Mouse (Mus musculus): ENCODE measurements around the gene Agtpbp1. TPM values are rescaled to one million over a fixed set of nuclear protein-coding genes. Genes with fewer than 3 reads are reported as not detected.
A peak's percentile ranks its signal among the peaks of the same experiment; 100 is the strongest.

Gene Agtpbp1
- polyA plus RNA-seq, 1 experiment, result 7.5 TPM

DNA sequence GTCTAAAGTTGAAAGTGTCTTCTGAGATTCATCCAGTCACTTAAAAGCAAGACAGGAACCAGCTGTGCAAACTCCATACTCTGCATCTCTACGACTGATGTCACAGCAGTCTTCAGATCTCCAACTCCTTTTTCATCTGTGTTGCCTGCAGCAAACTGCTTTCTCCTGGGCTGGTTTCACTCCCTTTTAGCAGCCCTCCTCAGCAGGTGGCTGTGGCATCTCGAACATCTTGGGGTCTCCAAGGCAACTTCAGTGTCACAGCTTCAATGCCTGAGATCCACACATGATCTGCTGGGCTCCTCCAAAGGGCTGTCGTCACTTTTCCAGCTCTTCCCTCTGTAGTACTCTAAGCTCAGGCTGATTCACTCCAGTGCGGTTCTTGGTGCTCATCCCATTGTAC lies 5.7 kb upstream of the Agtpbp1 start:
- peaks cover 46% of the 10 kb centered on the region for H3K36me3 ChIP-seq (ENCODE audit: control insufficient read depth, insufficient read depth)

DNA sequence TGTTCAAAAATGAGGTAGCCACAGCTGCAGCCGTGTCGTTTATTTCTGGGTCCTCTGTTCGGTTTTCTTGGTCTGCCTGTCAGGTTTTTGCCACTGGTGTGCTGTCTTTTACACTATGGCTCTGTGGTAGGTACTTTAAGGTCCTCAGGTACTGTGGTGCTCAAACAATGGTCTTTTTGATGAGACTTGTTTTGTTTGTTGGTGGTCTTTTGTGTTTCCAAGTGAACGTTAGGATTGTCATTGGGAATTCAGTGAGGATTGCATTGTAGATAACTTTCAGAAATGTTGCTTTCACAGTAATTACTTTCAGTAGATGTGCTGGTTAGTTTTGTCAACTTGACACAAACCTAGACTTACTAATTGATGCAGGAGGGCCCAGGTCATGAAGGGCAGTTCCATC lies 4.6 kb upstream of the Agtpbp1 start:
- Histone ChIP-seq H3ac (ENCODE audit: control insufficient read depth, insufficient read length, low read depth) (no peak overlapping the region), H3K27me3 (ENCODE audit: control insufficient read depth, insufficient read depth, insufficient read length) (no peaks in the 10 kb centered on the region), H3K36me3 (ENCODE audit: control insufficient read depth, insufficient read depth) (peaks cover 41% of the 10 kb centered on the region), H3K79me2 (ENCODE audit: control insufficient read depth, insufficient read depth) (peaks cover 74% of the 10 kb centered on the region), H3K4me3 (ENCODE audit: insufficient read depth, poor library complexity, severe bottlenecking) (no peak overlapping the region), H3K79me3 (ENCODE audit: low read depth) (peaks cover 28% of the 10 kb centered on the region)
- TF ChIP-seq MYOD1 (IDR thresholded peaks at IDR 0.05; ENCODE audit: control insufficient read depth, insufficient read length, low read depth), result no peak
- TF ChIP-seq USF1 (IDR thresholded peaks at IDR 0.05; ENCODE audit: low read depth), result no peak
- no peak for TF ChIP-seq CEBPB (IDR thresholded peaks at IDR 0.05; ENCODE audit: low read depth)
- TF ChIP-seq CTCF (IDR thresholded peaks at IDR 0.05; ENCODE audit: control insufficient read depth, insufficient read depth, insufficient read length), result no peak
- TF ChIP-seq MAX (IDR thresholded peaks at IDR 0.05), result no peak
- no peak for TF ChIP-seq MYOG (IDR thresholded peaks at IDR 0.05; ENCODE audit: control insufficient read depth, extremely low read depth, insufficient read length)
- TF ChIP-seq FOSL1 (IDR thresholded peaks at IDR 0.05; ENCODE audit: insufficient read depth, low read length, poor library complexity, severe bottlenecking), result no peak

More for the DNA sequence above, 5.7 kb upstream of the Agtpbp1 start:
- Histone ChIP-seq H3K4me3 (ENCODE audit: insufficient read depth, poor library complexity, severe bottlenecking) (no peak overlapping the region), H3ac (ENCODE audit: control insufficient read depth, insufficient read length, low read depth) (no peak overlapping the region), H3K27me3 (ENCODE audit: control insufficient read depth, insufficient read depth, insufficient read length) (no peaks in the 10 kb centered on the region), H3K79me2 (ENCODE audit: control insufficient read depth, insufficient read depth) (peaks cover 70% of the 10 kb centered on the region), H3K79me3 (ENCODE audit: low read depth) (peaks cover 27% of the 10 kb centered on the region)
- no peak for TF ChIP-seq MYOD1 (IDR thresholded peaks at IDR 0.05; ENCODE audit: control insufficient read depth, insufficient read length, low read depth)
- TF ChIP-seq USF1 (IDR thresholded peaks at IDR 0.05; ENCODE audit: low read depth), result no peak
- TF ChIP-seq CEBPB (IDR thresholded peaks at IDR 0.05; ENCODE audit: low read depth), result no peak
- TF ChIP-seq CTCF (IDR thresholded peaks at IDR 0.05; ENCODE audit: control insufficient read depth, insufficient read depth, insufficient read length), result no peak
- TF ChIP-seq MAX (IDR thresholded peaks at IDR 0.05), result no peak
- TF ChIP-seq MYOG (IDR thresholded peaks at IDR 0.05; ENCODE audit: control insufficient read depth, extremely low read depth, insufficient read length), result no peak
- TF ChIP-seq FOSL1 (IDR thresholded peaks at IDR 0.05; ENCODE audit: insufficient read depth, low read length, poor library complexity, severe bottlenecking), result no peak

DNA sequence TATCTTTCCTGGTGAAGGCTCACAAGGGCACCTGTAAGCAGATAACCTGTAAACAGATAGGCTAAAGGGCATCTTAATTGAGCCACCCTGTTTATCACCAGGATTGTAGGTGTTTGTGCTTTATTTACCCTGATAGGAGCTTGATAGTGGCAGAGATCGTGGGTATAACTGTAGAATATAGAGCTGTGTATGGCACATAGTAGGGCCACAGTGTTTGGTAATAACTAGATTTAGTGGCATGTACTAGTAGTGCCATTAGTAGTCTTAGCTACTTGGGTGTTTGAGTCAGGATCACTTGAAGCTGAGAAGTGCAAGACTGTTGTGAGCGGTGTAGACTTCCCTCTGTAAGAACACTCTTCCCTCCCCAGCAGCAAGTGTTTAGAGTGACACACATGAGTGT lies 2.2 kb upstream of the Agtpbp1 start:
- Histone ChIP-seq H3K36me3 (ENCODE audit: control insufficient read depth, insufficient read depth) (peaks cover 31% of the 10 kb centered on the region), H3ac (ENCODE audit: control insufficient read depth, insufficient read length, low read depth) (no peak overlapping the region), H3K4me3 (ENCODE audit: insufficient read depth, poor library complexity, severe bottlenecking) (no peak overlapping the region), H3K27me3 (ENCODE audit: control insufficient read depth, insufficient read depth, insufficient read length) (no peaks in the 10 kb centered on the region), H3K79me2 (ENCODE audit: control insufficient read depth, insufficient read depth) (peaks cover 56% of the 10 kb centered on the region), H3K79me3 (ENCODE audit: low read depth) (peaks cover 28% of the 10 kb centered on the region)
- TF ChIP-seq FOSL1 (IDR thresholded peaks at IDR 0.05; ENCODE audit: insufficient read depth, low read length, poor library complexity, severe bottlenecking) (no peak), CEBPB (IDR thresholded peaks at IDR 0.05; ENCODE audit: low read depth) (no peak), MAX (IDR thresholded peaks at IDR 0.05) (no peak), MYOG (IDR thresholded peaks at IDR 0.05; ENCODE audit: control insufficient read depth, extremely low read depth, insufficient read length) (no peak), USF1 (IDR thresholded peaks at IDR 0.05; ENCODE audit: low read depth) (no peak), CTCF (IDR thresholded peaks at IDR 0.05; ENCODE audit: control insufficient read depth, insufficient read depth, insufficient read length) (no peak), MYOD1 (IDR thresholded peaks at IDR 0.05; ENCODE audit: control insufficient read depth, insufficient read length, low read depth) (no peak)

DNA sequence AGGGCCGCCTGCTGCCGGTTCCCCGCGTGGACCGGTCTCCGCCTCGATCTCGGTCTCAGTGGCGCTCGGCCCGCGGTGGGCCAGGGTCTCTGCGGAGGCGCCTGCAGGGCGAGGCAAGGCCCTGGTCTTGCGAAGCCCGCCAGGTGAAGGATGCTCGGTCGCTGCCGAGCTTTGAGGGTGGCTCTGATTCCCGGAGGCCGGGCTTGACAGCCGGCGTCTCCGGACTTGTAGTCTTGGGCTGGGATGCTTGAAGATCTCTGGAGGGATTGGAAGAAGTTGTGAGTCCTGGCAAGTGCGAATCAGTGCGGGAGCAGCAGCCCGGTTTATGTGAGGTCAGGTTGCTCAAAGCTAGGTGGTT lies 600 bp upstream of the Agtpbp1 start:
- Histone ChIP-seq H3K36me3 (ENCODE audit: control insufficient read depth, insufficient read depth) (peaks cover 15% of the 10 kb centered on the region), H3K4me3 (ENCODE audit: insufficient read depth, poor library complexity, severe bottlenecking) (peak overlapping the region; percentile 78), H3K79me2 (ENCODE audit: control insufficient read depth, insufficient read depth) (peaks cover 50% of the 10 kb centered on the region), H3ac (ENCODE audit: control insufficient read depth, insufficient read length, low read depth) (peak overlapping the region; percentile 96), H3K27me3 (ENCODE audit: control insufficient read depth, insufficient read depth, insufficient read length) (no peaks in the 10 kb centered on the region), H3K79me3 (ENCODE audit: low read depth) (peaks cover 28% of the 10 kb centered on the region)
- no peak for TF ChIP-seq CTCF (IDR thresholded peaks at IDR 0.05; ENCODE audit: control insufficient read depth, insufficient read depth, insufficient read length)
- no peak for TF ChIP-seq FOSL1 (IDR thresholded peaks at IDR 0.05; ENCODE audit: insufficient read depth, low read length, poor library complexity, severe bottlenecking)
- no peak for TF ChIP-seq MAX (IDR thresholded peaks at IDR 0.05)
- no peak for TF ChIP-seq USF1 (IDR thresholded peaks at IDR 0.05; ENCODE audit: low read depth)

DNA sequence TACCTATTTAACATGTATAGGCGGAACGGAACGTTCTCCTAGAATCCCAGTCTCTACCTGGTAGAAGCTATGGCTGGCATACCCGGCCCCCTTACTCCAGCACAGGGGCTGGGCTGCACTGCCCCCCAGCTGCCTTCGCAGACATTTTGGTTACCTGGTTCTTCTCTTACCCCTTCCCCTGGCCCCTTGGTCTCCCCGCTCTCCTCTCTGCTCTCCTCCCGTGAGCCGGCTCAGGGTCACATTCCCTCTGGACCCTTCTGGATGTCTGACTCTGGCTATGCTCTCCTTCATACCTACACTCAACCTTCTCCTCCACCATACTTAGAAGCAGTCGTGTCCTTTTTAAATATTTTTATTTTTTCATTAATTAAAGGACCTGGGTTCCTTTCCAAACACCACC lies 546 bp downstream of the Agtpbp1 start:
- TF ChIP-seq MYOG (IDR thresholded peaks at IDR 0.05; ENCODE audit: control insufficient read depth, extremely low read depth, insufficient read length) (no peak), CEBPB (IDR thresholded peaks at IDR 0.05; ENCODE audit: low read depth) (no peak), USF1 (IDR thresholded peaks at IDR 0.05; ENCODE audit: low read depth) (no peak), CTCF (IDR thresholded peaks at IDR 0.05; ENCODE audit: control insufficient read depth, insufficient read depth, insufficient read length) (no peak), FOSL1 (IDR thresholded peaks at IDR 0.05; ENCODE audit: insufficient read depth, low read length, poor library complexity, severe bottlenecking) (no peak), MYOD1 (IDR thresholded peaks at IDR 0.05; ENCODE audit: control insufficient read depth, insufficient read length, low read depth) (no peak), MAX (IDR thresholded peaks at IDR 0.05) (no peak)
- H3ac ChIP-seq (ENCODE audit: control insufficient read depth, insufficient read length, low read depth), result peak overlapping the region; percentile 63
- H3K36me3 ChIP-seq (ENCODE audit: control insufficient read depth, insufficient read depth), result peaks cover 4% of the 10 kb centered on the region
- H3K79me2 ChIP-seq (ENCODE audit: control insufficient read depth, insufficient read depth), result peaks cover 42% of the 10 kb centered on the region
- H3K27me3 ChIP-seq (ENCODE audit: control insufficient read depth, insufficient read depth, insufficient read length), result no peaks in the 10 kb centered on the region
- H3K4me3 ChIP-seq (ENCODE audit: insufficient read depth, poor library complexity, severe bottlenecking), result peak overlapping the region; percentile 78
- H3K79me3 ChIP-seq (ENCODE audit: low read depth), result peaks cover 23% of the 10 kb centered on the region

DNA sequence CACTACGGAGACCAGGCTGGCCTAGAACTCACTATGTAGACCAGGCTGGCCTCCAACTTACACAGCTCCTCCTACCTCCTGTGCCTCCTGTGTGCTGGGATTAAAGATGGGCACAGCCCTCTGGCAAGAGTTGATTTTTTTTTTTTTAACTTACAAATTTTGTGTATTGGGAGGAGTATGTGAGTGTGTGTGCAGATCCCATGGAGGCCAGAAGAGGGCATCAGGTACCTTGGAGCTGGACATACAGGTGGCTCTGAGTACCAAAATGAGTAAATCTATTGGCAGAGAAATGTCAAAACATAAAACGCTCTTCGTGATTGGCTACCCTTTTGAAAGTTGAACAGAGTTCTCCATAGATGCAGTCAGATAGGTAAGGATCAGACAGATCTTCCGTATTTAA lies 4.1 kb downstream of the Agtpbp1 start:
- TF ChIP-seq MYOG (IDR thresholded peaks at IDR 0.05; ENCODE audit: control insufficient read depth, extremely low read depth, insufficient read length) (no peak), MYOD1 (IDR thresholded peaks at IDR 0.05; ENCODE audit: control insufficient read depth, insufficient read length, low read depth) (no peak), FOSL1 (IDR thresholded peaks at IDR 0.05; ENCODE audit: insufficient read depth, low read length, poor library complexity, severe bottlenecking) (no peak), CEBPB (IDR thresholded peaks at IDR 0.05; ENCODE audit: low read depth) (no peak), MAX (IDR thresholded peaks at IDR 0.05) (no peak)
- Histone ChIP-seq H3K79me2 (ENCODE audit: control insufficient read depth, insufficient read depth) (peaks cover 7% of the 10 kb centered on the region), H3K27me3 (ENCODE audit: control insufficient read depth, insufficient read depth, insufficient read length) (no peaks in the 10 kb centered on the region), H3K36me3 (ENCODE audit: control insufficient read depth, insufficient read depth) (no peaks in the 10 kb centered on the region), H3ac (ENCODE audit: control insufficient read depth, insufficient read length, low read depth) (no peak overlapping the region), H3K4me3 (ENCODE audit: insufficient read depth, poor library complexity, severe bottlenecking) (no peak overlapping the region), H3K79me3 (ENCODE audit: low read depth) (peaks cover 4% of the 10 kb centered on the region)
